Mouse (Mus musculus): ENCODE data around the gene Rabl6. TPM values are rescaled to one million over a fixed set of nuclear protein-coding genes. Genes with fewer than 3 reads are reported as not detected.
A peak's percentile ranks its signal among the peaks of the same experiment; 100 is the strongest.

The Rabl6 gene
- 100 to 1,000 TPM; 117 to 128 TPM for total RNA-seq (2021)
- long read RNA-seq, experiment 1, transcript Rabl6-201 (15 exons, 3,230 nt), result major isoform, 29 of 66 reads
- long read RNA-seq, experiment 1, partial matches to known transcripts, result 11 of 66 reads
- long read RNA-seq, experiment 1, other reads (novel, unspliced or antisense), result 26 of 66 reads
- long read RNA-seq, experiment 2, transcript Rabl6-201 (15 exons, 3,230 nt), result major isoform, 17 of 87 reads
- long read RNA-seq, experiment 2, partial matches to known transcripts, result 34 of 87 reads
- long read RNA-seq, experiment 2, other reads (novel, unspliced or antisense), result 35 of 87 reads

GRCm38 (mm10) chr2:25607761-25608622 lies at the start of gene Rabl6:
Rabl6 (minus strand) TSS chr2:25608521.
- DNase-seq (ENCODE audit: low spot score in 2 of 2), result peak; percentile 68 to 78

GRCm38 (mm10) chr2:25657652-25658051 lies 49.3 kb upstream of the Rabl6 start, which contains the start of gene Lcn5:
Lcn5 (plus strand) TSS chr2:25657952.
- DNase-seq (ENCODE audit: low spot score in 2 of 2), result no peak

GRCm38 (mm10) chr2:25657246-25657645 lies 48.9 kb upstream of the Rabl6 start:
- no peak for DNase-seq (ENCODE audit: low spot score in 2 of 2)

- no peak for DNase-seq (ENCODE audit: low spot score in 2 of 2)
These were observed 48.4 kb upstream of the Rabl6 start for GRCm38 (mm10) chr2:25656691-25657090.

GRCm38 (mm10) chr2:25654502-25654901 lies 46.2 kb upstream of the Rabl6 start:
- DNase-seq (ENCODE audit: low spot score in 2 of 2), result no peak

GRCm38 (mm10) chr2:25652902-25653301 lies 44.6 kb upstream of the Rabl6 start, which contains the start of gene Lcn8:
Lcn8 (plus strand) TSS chr2:25653120.
- DNase-seq (ENCODE audit: low spot score in 2 of 2), result no peak

GRCm38 (mm10) chr2:25639890-25640289 lies 31.6 kb upstream of the Rabl6 start:
- no peak for DNase-seq (ENCODE audit: low spot score in 2 of 2)

- DNase-seq (ENCODE audit: low spot score in 2 of 2), result no peak
These were observed 25.7 kb upstream of the Rabl6 start for GRCm38 (mm10) chr2:25634046-25634445.

GRCm38 (mm10) chr2:25633616-25634015 lies 25.3 kb upstream of the Rabl6 start:
- peak in 1 of 2 experiments; percentile 28 for DNase-seq (ENCODE audit: low spot score in 2 of 2)

GRCm38 (mm10) chr2:25628738-25629137 lies 20.4 kb upstream of the Rabl6 start:
- DNase-seq (ENCODE audit: low spot score in 2 of 2), result no peak

- DNase-seq (ENCODE audit: low spot score in 2 of 2), result no peak
These were observed 19.5 kb upstream of the Rabl6 start, which contains the start of gene Fcna for GRCm38 (mm10) chr2:25627811-25628210. Fcna (minus strand) TSS chr2:25628030.

GRCm38 (mm10) chr2:25625986-25626385 lies 17.7 kb upstream of the Rabl6 start:
- DNase-seq (ENCODE audit: low spot score in 2 of 2), result no peak

- peak; percentile 68 to 85 for DNase-seq (ENCODE audit: low spot score in 2 of 2)
These were observed 13.2 kb upstream of the Rabl6 start, which contains the start of gene Tmem141 for GRCm38 (mm10) chr2:25621229-25622200. Tmem141 (minus strand) TSS chr2:25622005.

- no peak for DNase-seq (ENCODE audit: low spot score in 2 of 2)
These were observed 12.5 kb upstream of the Rabl6 start for GRCm38 (mm10) chr2:25620852-25621228.

GRCm38 (mm10) chr2:25620386-25620785 lies 12.1 kb upstream of the Rabl6 start:
- no peak for DNase-seq (ENCODE audit: low spot score in 2 of 2)

- DNase-seq (ENCODE audit: low spot score in 2 of 2), result no peak
These were observed 9.3 kb upstream of the Rabl6 start, which contains the start of gene Ccdc183 for GRCm38 (mm10) chr2:25617578-25617977. Ccdc183 (minus strand) TSS chr2:25617678.

- DNase-seq (ENCODE audit: low spot score in 2 of 2), result no peak
These were observed 8.1 kb upstream of the Rabl6 start for GRCm38 (mm10) chr2:25616398-25616797.

- no peak for DNase-seq (ENCODE audit: low spot score in 2 of 2)
These were observed 350 bp upstream of the Rabl6 start for GRCm38 (mm10) chr2:25608671-25609070.

- no peak for DNase-seq (ENCODE audit: low spot score in 2 of 2)
These were observed 5.8 kb downstream of the Rabl6 start for GRCm38 (mm10) chr2:25602526-25602925.

GRCm38 (mm10) chr2:25600037-25600436 lies 8.3 kb downstream of the Rabl6 start:
- no peak for DNase-seq (ENCODE audit: low spot score in 2 of 2)

- no peak for DNase-seq (ENCODE audit: low spot score in 2 of 2)
These were observed 9.6 kb downstream of the Rabl6 start for GRCm38 (mm10) chr2:25598749-25599148.
